Mouse (Mus musculus): ENCODE results near the gene Zc3h7b. TPM values are rescaled to one million over a fixed set of nuclear protein-coding genes. Genes with fewer than 3 reads are reported as not detected.
"Not testable (repeated sequence)": the region's sequence is repeated elsewhere in the genome, so short reads cannot be mapped to it uniquely, and the experiment has no call there.

The Zc3h7b gene
- total RNA-seq, 2 experiments from 2014 or later, result 174 to 178 TPM

- intact Hi-C loops (cut with DNase I), result no loop called here
These were observed 14.8 kb upstream of the Zc3h7b start for GRCm38 (mm10) chr15:81729792-81730635.

GRCm38 (mm10) chr15:81735075-81735474, 9.8 kb upstream of the Zc3h7b start:
- intact Hi-C loops (cut with DNase I), result no loop called here
- DNase-seq (ENCODE audit: low spot score in 2 of 2), result no peak

More at GRCm38 (mm10) chr15:81729792-81730635, 14.8 kb upstream of the Zc3h7b start:
- peak; percentile 99 to 100 for DNase-seq (ENCODE audit: low spot score in 2 of 2)

- intact Hi-C loops (cut with DNase I), result no loop called here
- DNase-seq (ENCODE audit: low spot score in 2 of 2), result no peak
These were observed 5.6 kb upstream of the Zc3h7b start for GRCm38 (mm10) chr15:81739296-81739695.

- intact Hi-C loops (cut with DNase I), result no loop called here
- DNase-seq (ENCODE audit: low spot score in 2 of 2), result no peak
These were observed 4.9 kb upstream of the Zc3h7b start for GRCm38 (mm10) chr15:81739924-81740323.

- DNase-seq (ENCODE audit: low spot score in 2 of 2); intact Hi-C loops (cut with DNase I): not testable (repeated sequence)
These were observed 2.5 kb upstream of the Zc3h7b start for GRCm38 (mm10) chr15:81742368-81742767.

- intact Hi-C loops (cut with DNase I), result no loop called here
These were observed 801 bp downstream of the Zc3h7b start for GRCm38 (mm10) chr15:81745601-81746114.

GRCm38 (mm10) chr15:81749742-81750141, 4.9 kb downstream of the Zc3h7b start:
- no peak for DNase-seq (ENCODE audit: low spot score in 2 of 2)
- intact Hi-C loops (cut with DNase I), result no loop called here

More at GRCm38 (mm10) chr15:81745601-81746114, 801 bp downstream of the Zc3h7b start:
- DNase-seq (ENCODE audit: low spot score in 2 of 2), result peak; percentile 35 to 55

GRCm38 (mm10) chr15:81753669-81754068, 8.8 kb downstream of the Zc3h7b start:
- intact Hi-C loops (cut with DNase I), result no loop called here

GRCm38 (mm10) chr15:81758701-81759100, 13.8 kb downstream of the Zc3h7b start:
- intact Hi-C loops (cut with DNase I), result no loop called here
- DNase-seq (ENCODE audit: low spot score in 2 of 2), result no peak

More at GRCm38 (mm10) chr15:81753669-81754068, 8.8 kb downstream of the Zc3h7b start:
- DNase-seq (ENCODE audit: low spot score in 2 of 2), result no peak

GRCm38 (mm10) chr15:81759542-81759941, 14.7 kb downstream of the Zc3h7b start:
- DNase-seq (ENCODE audit: low spot score in 2 of 2), result no peak
- intact Hi-C loops (cut with DNase I), result no loop called here

GRCm38 (mm10) chr15:81760361-81761079, 15.7 kb downstream of the Zc3h7b start:
- no peak for DNase-seq (ENCODE audit: low spot score in 2 of 2)
- intact Hi-C loops (cut with DNase I), result no loop called here

- intact Hi-C loops (cut with DNase I), result no loop called here
- no peak for DNase-seq (ENCODE audit: low spot score in 2 of 2)
These were observed 16.5 kb downstream of the Zc3h7b start for GRCm38 (mm10) chr15:81761381-81761780.

GRCm38 (mm10) chr15:81761959-81762358, 17.1 kb downstream of the Zc3h7b start:
- intact Hi-C loops (cut with DNase I), result no loop called here
- no peak for DNase-seq (ENCODE audit: low spot score in 2 of 2)

- DNase-seq (ENCODE audit: low spot score in 2 of 2), result no peak
- intact Hi-C loops (cut with DNase I), result no loop called here
These were observed 19.7 kb downstream of the Zc3h7b start for GRCm38 (mm10) chr15:81764573-81764972.

GRCm38 (mm10) chr15:81765651-81766050, 20.8 kb downstream of the Zc3h7b start:
- intact Hi-C loops (cut with DNase I), result no loop called here

GRCm38 (mm10) chr15:81766439-81766838, 21.6 kb downstream of the Zc3h7b start:
- intact Hi-C loops (cut with DNase I), result no loop called here
- DNase-seq (ENCODE audit: low spot score in 2 of 2), result no peak

More at GRCm38 (mm10) chr15:81765651-81766050, 20.8 kb downstream of the Zc3h7b start:
- DNase-seq (ENCODE audit: low spot score in 2 of 2), result no peak

GRCm38 (mm10) chr15:81769037-81769436, 24.2 kb downstream of the Zc3h7b start:
- DNase-seq (ENCODE audit: low spot score in 2 of 2), result no peak
- intact Hi-C loops (cut with DNase I), result no loop called here

GRCm38 (mm10) chr15:81772431-81773120, 27.7 kb downstream of the Zc3h7b start:
- DNase-seq (ENCODE audit: low spot score in 2 of 2), result no peak
- intact Hi-C loops (cut with DNase I), result no loop called here

- DNase-seq (ENCODE audit: low spot score in 2 of 2), result no peak
- intact Hi-C loops (cut with DNase I), result no loop called here
These were observed 29.8 kb downstream of the Zc3h7b start for GRCm38 (mm10) chr15:81774505-81775171.
